Mouse (Mus musculus): ENCODE data around the gene Hcn1.

DNA sequence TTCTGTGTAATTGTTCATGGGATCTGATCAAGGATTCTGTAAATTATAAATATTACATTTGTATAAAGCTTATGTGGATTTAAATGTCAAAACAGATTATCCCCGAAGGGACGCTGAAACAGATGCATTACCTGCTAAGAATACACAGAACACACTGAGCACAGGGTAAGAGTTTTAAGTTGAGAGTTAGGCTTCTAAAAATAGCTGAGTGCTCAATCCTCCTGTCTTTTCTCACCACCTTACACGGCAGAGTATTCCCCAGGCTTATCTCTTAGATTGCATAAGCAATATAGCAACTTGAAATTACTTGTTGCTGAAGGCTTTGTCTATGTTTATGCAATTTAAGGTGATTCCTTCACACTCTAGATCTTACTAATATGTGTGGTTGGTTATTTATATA lies 256.3 kb downstream of the Hcn1 start:
- TF ChIP-seq MAX (IDR thresholded peaks at IDR 0.05; ENCODE audit: low read length): no peak
- TF ChIP-seq CTCF (IDR thresholded peaks at IDR 0.05 in 2 of 3, conservative IDR thresholded peaks at IDR 0.05 in 1 of 3; ENCODE audit: control insufficient read depth in 1 of 3, insufficient read depth in 1 of 3, low read depth in 2 of 3, low read length in 3 of 3, poor library complexity in 1 of 3, severe bottlenecking in 1 of 3): no peak
